Mouse (Mus musculus): ENCODE measurements around the gene Ankrd66. TPM values are rescaled to one million over a fixed set of nuclear protein-coding genes. Genes with fewer than 3 reads are reported as not detected.
"Not testable (repeated sequence)": the region's sequence is repeated elsewhere in the genome, so short reads cannot be mapped to it uniquely, and the experiment has no call there.

Gene Ankrd66
- polyA plus RNA-seq, 1 experiment from 2014 or later = 0.23 TPM

GRCm38 (mm10) chr17:43520166-43520565 is 23.3 kb downstream of the Ankrd66 start:
- Histone ChIP-seq H3K27ac (replicated peaks) (no peak overlapping the region), H3K4me1 (0 out of 2 replicates have a peak, but pooled peaks cover 2% of the 10 kb centered on the region), H3K4me3 (no peak overlapping the region), H3K27me3 (ENCODE audit: low read depth, poor library complexity, severe bottlenecking) (no peaks in the 10 kb centered on the region), H3K9me3 (replicated peaks) (no peaks in the 10 kb centered on the region), H3K36me3 (no peaks in the 10 kb centered on the region)
- 83% methylated on average over 3 of the region's 3 CpGs for WGBS
- no peak for DNase-seq (ENCODE audit: low spot score)

- Histone ChIP-seq H3K36me3 (no peaks in the 10 kb centered on the region), H3K4me3 (no peak overlapping the region), H3K9me3 (replicated peaks) (no peaks in the 10 kb centered on the region; the same call in 1 of the 2 replicates), H3K27ac (replicated peaks) (no peak overlapping the region), H3K27me3 (ENCODE audit: low read depth, poor library complexity, severe bottlenecking) (no peaks in the 10 kb centered on the region), H3K4me1 (0 out of 2 replicates have a peak, but pooled peaks cover 2% of the 10 kb centered on the region)
- DNase-seq (ENCODE audit: low spot score) = peak; percentile 73
- WGBS = 35% methylated on average over 18 of the region's 18 CpGs
These were observed 24.6 kb downstream of the Ankrd66 start for GRCm38 (mm10) chr17:43518644-43519409.

- Histone ChIP-seq H3K9me3 (replicated peaks) (no peaks in the 10 kb centered on the region; the same call in 1 of the 2 replicates), H3K36me3 (no peaks in the 10 kb centered on the region), H3K27me3 (ENCODE audit: low read depth, poor library complexity, severe bottlenecking) (no peaks in the 10 kb centered on the region), H3K4me1 (no peaks in the 10 kb centered on the region), H3K27ac (replicated peaks) (no peak overlapping the region), H3K4me3 (no peak overlapping the region)
- DNase-seq (ENCODE audit: low spot score) = no peak
- WGBS = 75% methylated on average over 4 of the region's 4 CpGs
These were observed 32.7 kb downstream of the Ankrd66 start for GRCm38 (mm10) chr17:43510782-43511181.

GRCm38 (mm10) chr17:43504594-43504934 is 38.9 kb downstream of the Ankrd66 start:
- Histone ChIP-seq H3K27ac (replicated peaks) (no peak overlapping the region), H3K27me3 (ENCODE audit: low read depth, poor library complexity, severe bottlenecking) (no peaks in the 10 kb centered on the region), H3K9me3 (replicated peaks) (no peaks in the 10 kb centered on the region), H3K36me3 (no peaks in the 10 kb centered on the region), H3K4me3 (no peak overlapping the region), H3K4me1 (no peaks in the 10 kb centered on the region)
- 84% methylated on average over 6 of the region's 6 CpGs for WGBS
- no peak for DNase-seq (ENCODE audit: low spot score)

GRCm38 (mm10) chr17:43503861-43504593 is 39.4 kb downstream of the Ankrd66 start:
- Histone ChIP-seq H3K4me3 (no peak overlapping the region), H3K36me3 (no peaks in the 10 kb centered on the region), H3K9me3 (replicated peaks) (no peaks in the 10 kb centered on the region), H3K27me3 (ENCODE audit: low read depth, poor library complexity, severe bottlenecking) (no peaks in the 10 kb centered on the region), H3K27ac (replicated peaks) (no peak overlapping the region), H3K4me1 (no peaks in the 10 kb centered on the region)
- DNase-seq (ENCODE audit: low spot score) = no peak
- 82% methylated on average over 4 of the region's 4 CpGs for WGBS

GRCm38 (mm10) chr17:43502592-43502991 is 40.8 kb downstream of the Ankrd66 start, which contains the start of gene Mep1a:
TSS of gene Mep1a (minus strand) at chr17:43502812.
- no peaks in the 10 kb centered on the region for H3K4me1 ChIP-seq
- H3K27ac ChIP-seq (replicated peaks) = no peak within 1 kb of the TSS
- H3K27me3 ChIP-seq (ENCODE audit: low read depth, poor library complexity, severe bottlenecking) = no peaks in the 10 kb centered on the region
- no peak for DNase-seq (ENCODE audit: low spot score)
- WGBS = 91% methylated on average over 9 of the region's 9 CpGs
- H3K36me3 ChIP-seq = no peaks in the 10 kb centered on the region
- H3K4me3 ChIP-seq = no peak within 1 kb of the TSS
- H3K9me3 ChIP-seq (replicated peaks) = no peaks in the 10 kb centered on the region

- H3K27ac ChIP-seq (replicated peaks) = no peak overlapping the region
- DNase-seq (ENCODE audit: low spot score) = no peak
- no peaks in the 10 kb centered on the region for H3K9me3 ChIP-seq (replicated peaks)
- no peaks in the 10 kb centered on the region for H3K27me3 ChIP-seq (ENCODE audit: low read depth, poor library complexity, severe bottlenecking)
- H3K36me3 ChIP-seq = no peaks in the 10 kb centered on the region
- no peak overlapping the region for H3K4me3 ChIP-seq
- no peaks in the 10 kb centered on the region for H3K4me1 ChIP-seq
- 95% methylated on average over 5 of the region's 5 CpGs for WGBS
These were observed 41.8 kb downstream of the Ankrd66 start for GRCm38 (mm10) chr17:43501631-43502030.

- Histone ChIP-seq H3K4me1 (no peaks in the 10 kb centered on the region), H3K4me3 (no peak overlapping the region), H3K27me3 (ENCODE audit: low read depth, poor library complexity, severe bottlenecking) (no peaks in the 10 kb centered on the region), H3K9me3 (replicated peaks) (no peaks in the 10 kb centered on the region), H3K36me3 (no peaks in the 10 kb centered on the region), H3K27ac (replicated peaks) (no peak overlapping the region)
- DNase-seq (ENCODE audit: low spot score) = no peak
- WGBS = 88% methylated on average over 3 of the region's 3 CpGs
These were observed 42.2 kb downstream of the Ankrd66 start for GRCm38 (mm10) chr17:43501223-43501622.

- 78% methylated on average over 1 of the region's 1 CpGs for WGBS
- no peak for DNase-seq (ENCODE audit: low spot score)
These were observed 42.9 kb downstream of the Ankrd66 start for GRCm38 (mm10) chr17:43500513-43500912.

GRCm38 (mm10) chr17:43497521-43497920 is 45.9 kb downstream of the Ankrd66 start:
- Histone ChIP-seq H3K27me3 (ENCODE audit: low read depth, poor library complexity, severe bottlenecking) (no peaks in the 10 kb centered on the region), H3K36me3 (no peaks in the 10 kb centered on the region), H3K27ac (replicated peaks) (no peak overlapping the region), H3K4me1 (0 out of 2 replicates have a peak, but pooled peaks cover 3% of the 10 kb centered on the region), H3K4me3 (no peak overlapping the region), H3K9me3 (replicated peaks) (no peaks in the 10 kb centered on the region)
- no peak for DNase-seq (ENCODE audit: low spot score)
- 88% methylated on average over 4 of the region's 4 CpGs for WGBS

More at GRCm38 (mm10) chr17:43500513-43500912, 42.9 kb downstream of the Ankrd66 start:
- Histone ChIP-seq H3K27ac (replicated peaks) (no peak overlapping the region), H3K27me3 (ENCODE audit: low read depth, poor library complexity, severe bottlenecking) (no peaks in the 10 kb centered on the region), H3K9me3 (replicated peaks) (no peaks in the 10 kb centered on the region), H3K4me3 (no peak overlapping the region), H3K4me1 (no peaks in the 10 kb centered on the region), H3K36me3 (no peaks in the 10 kb centered on the region)

- no peaks in the 10 kb centered on the region for H3K36me3 ChIP-seq
- H3K27me3 ChIP-seq (ENCODE audit: low read depth, poor library complexity, severe bottlenecking) = no peaks in the 10 kb centered on the region
- no peak for DNase-seq (ENCODE audit: low spot score)
- 78% methylated on average over 5 of the region's 5 CpGs for WGBS
- H3K4me1 ChIP-seq = 0 out of 2 replicates have a peak, but pooled peaks cover 3% of the 10 kb centered on the region
- H3K4me3 ChIP-seq = no peak overlapping the region
- no peaks in the 10 kb centered on the region for H3K9me3 ChIP-seq (replicated peaks)
- H3K27ac ChIP-seq (replicated peaks) = no peak overlapping the region
These were observed 47.9 kb downstream of the Ankrd66 start for GRCm38 (mm10) chr17:43495502-43495901.

GRCm38 (mm10) chr17:43490371-43490770 is 53.1 kb downstream of the Ankrd66 start:
- not testable (repeated sequence) for H3K4me1 ChIP-seq; H3K4me3 ChIP-seq; H3K27ac ChIP-seq (replicated peaks); DNase-seq (ENCODE audit: low spot score); H3K27me3 ChIP-seq (ENCODE audit: low read depth, poor library complexity, severe bottlenecking); H3K36me3 ChIP-seq; H3K9me3 ChIP-seq (replicated peaks)
- 99% methylated on average over 8 of the region's 10 CpGs for whole genome bisulfite sequencing
